Mouse (Mus musculus): ENCODE results near the gene Ptpro. TPM values are rescaled to one million over a fixed set of nuclear protein-coding genes. Genes with fewer than 3 reads are reported as not detected.
A peak's percentile ranks its signal among the peaks of the same experiment; 100 is the strongest.

Ptpro gene
- polyA plus RNA-seq, 1 experiment from 2014 or later: 3.7 TPM

GRCm38 (mm10) chr6:137294973-137295820 is 43.1 kb downstream of the Ptpro start:
- no peaks in the 10 kb centered on the region for H3K36me3 ChIP-seq
- H3K4me2 ChIP-seq: no peak overlapping the region
- 50% methylated on average over 20 of the region's 20 CpGs for WGBS
- no peak overlapping the region for H3K4me3 ChIP-seq
- no peaks in the 10 kb centered on the region for H3K27me3 ChIP-seq
- no peak overlapping the region for H3K27ac ChIP-seq
- no peaks in the 10 kb centered on the region for H3K9me3 ChIP-seq (replicated peaks)
- H3K9ac ChIP-seq: no peak overlapping the region
- peaks cover 6% of the 10 kb centered on the region; the same call in 1 of the 2 replicates for H3K4me1 ChIP-seq (replicated peaks)
- ATAC-seq (replicated peaks; ENCODE audit: insufficient number of reproducible peaks, insufficient read depth, low FRiP score, low read depth): no peak

DNA sequence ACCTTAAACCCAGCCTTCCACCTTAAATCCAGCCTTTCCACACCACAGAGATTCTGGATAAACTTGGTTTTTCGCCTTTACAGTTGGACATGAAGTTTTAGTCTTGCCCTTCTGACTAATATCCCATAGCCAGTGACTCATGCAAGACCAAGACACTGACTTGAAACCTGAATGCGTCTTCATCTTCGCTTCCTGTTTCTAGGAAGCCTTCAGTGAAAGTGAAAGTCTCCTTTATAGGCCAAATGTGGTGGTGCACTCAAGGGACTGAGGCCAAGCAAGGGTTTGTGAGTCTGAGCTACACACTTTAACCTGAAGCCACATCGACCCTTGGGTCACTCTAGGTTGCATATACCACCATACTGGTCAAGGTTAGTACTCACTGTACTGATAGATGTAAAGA is 50.4 kb downstream of the Ptpro start:
- no peak for ATAC-seq (replicated peaks; ENCODE audit: insufficient number of reproducible peaks, insufficient read depth, low FRiP score, low read depth)
- Histone ChIP-seq H3K9me3 (replicated peaks) (no peaks in the 10 kb centered on the region), H3K4me2 (no peak overlapping the region), H3K36me3 (no peaks in the 10 kb centered on the region), H3K27ac (no peak overlapping the region), H3K4me3 (no peak overlapping the region), H3K27me3 (no peaks in the 10 kb centered on the region), H3K9ac (no peak overlapping the region), H3K4me1 (replicated peaks) (no peaks in the 10 kb centered on the region)
- WGBS: 84% methylated on average over 4 of the region's 4 CpGs

DNA sequence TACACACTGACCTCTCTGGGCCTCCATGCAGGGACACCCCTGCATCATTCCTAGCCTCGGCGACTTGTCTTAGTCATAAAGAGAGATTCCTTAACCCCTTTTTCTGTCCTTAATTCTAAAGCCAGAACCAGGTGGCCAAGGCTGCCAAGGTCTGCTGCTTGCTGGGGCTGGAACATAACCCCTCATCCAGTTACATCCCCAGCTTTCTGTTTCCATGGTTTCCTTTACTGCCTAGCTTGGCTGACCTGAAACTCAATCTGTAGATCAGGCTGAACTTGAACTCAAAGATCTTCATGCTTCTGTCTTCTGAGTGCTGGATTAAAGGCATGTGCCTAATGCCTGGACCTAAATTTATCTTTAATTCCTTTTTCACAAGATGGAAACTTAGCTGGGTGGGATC is 51.7 kb downstream of the Ptpro start:
- no peaks in the 10 kb centered on the region for H3K27me3 ChIP-seq
- H3K9me3 ChIP-seq (replicated peaks): no peaks in the 10 kb centered on the region
- no peak overlapping the region for H3K9ac ChIP-seq
- no peak overlapping the region for H3K4me3 ChIP-seq
- H3K4me1 ChIP-seq (replicated peaks): no peaks in the 10 kb centered on the region
- H3K27ac ChIP-seq: no peak overlapping the region
- WGBS: 67% methylated on average over 2 of the region's 2 CpGs
- no peak for ATAC-seq (replicated peaks; ENCODE audit: insufficient number of reproducible peaks, insufficient read depth, low FRiP score, low read depth)
- no peaks in the 10 kb centered on the region for H3K36me3 ChIP-seq
- no peak overlapping the region for H3K4me2 ChIP-seq

DNA sequence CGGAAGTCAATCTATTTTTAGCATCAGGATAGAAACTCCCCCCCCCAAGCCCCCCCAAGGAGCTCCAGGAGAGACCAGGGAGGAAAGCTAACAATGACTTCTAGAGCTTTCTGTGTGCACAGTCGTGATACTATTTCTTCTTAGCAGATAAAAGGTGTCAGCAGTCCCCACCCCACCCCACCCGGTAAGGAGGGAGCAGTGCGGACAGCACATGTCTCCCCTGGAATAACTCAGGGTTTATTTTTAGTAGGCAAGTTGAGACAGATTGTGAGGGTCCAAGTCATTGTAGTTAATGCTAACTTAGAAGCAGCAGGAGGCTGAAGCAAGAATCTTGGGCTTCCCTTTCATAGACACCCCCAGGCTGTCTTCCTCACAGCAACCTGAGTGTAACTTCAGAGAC is 63.1 kb downstream of the Ptpro start:
- peak overlapping the region; percentile 79 for H3K27ac ChIP-seq
- no peaks in the 10 kb centered on the region for H3K9me3 ChIP-seq (replicated peaks)
- 12% methylated on average over 4 of the region's 4 CpGs for WGBS
- H3K4me1 ChIP-seq (replicated peaks): peaks cover 34% of the 10 kb centered on the region
- no peak overlapping the region for H3K4me3 ChIP-seq
- peak; percentile 36; the same call in 1 of the 2 replicates for ATAC-seq (replicated peaks; ENCODE audit: insufficient number of reproducible peaks, insufficient read depth, low FRiP score, low read depth)
- no peak overlapping the region for H3K9ac ChIP-seq
- no peaks in the 10 kb centered on the region for H3K27me3 ChIP-seq
- H3K4me2 ChIP-seq: 0 out of 2 replicates have a peak overlapping the region, but pooled peaks have one; percentile 18
- H3K36me3 ChIP-seq: no peaks in the 10 kb centered on the region

- 73% methylated on average over 6 of the region's 6 CpGs for WGBS
- Histone ChIP-seq H3K4me1 (replicated peaks) (peaks cover 34% of the 10 kb centered on the region), H3K36me3 (no peaks in the 10 kb centered on the region), H3K27me3 (no peaks in the 10 kb centered on the region), H3K27ac (no peak overlapping the region), H3K4me2 (no peak overlapping the region), H3K9me3 (replicated peaks) (no peaks in the 10 kb centered on the region), H3K9ac (no peak overlapping the region), H3K4me3 (no peak overlapping the region)
- ATAC-seq (replicated peaks; ENCODE audit: insufficient number of reproducible peaks, insufficient read depth, low FRiP score, low read depth): no peak
These were observed 64.2 kb downstream of the Ptpro start for GRCm38 (mm10) chr6:137316358-137316757.

DNA sequence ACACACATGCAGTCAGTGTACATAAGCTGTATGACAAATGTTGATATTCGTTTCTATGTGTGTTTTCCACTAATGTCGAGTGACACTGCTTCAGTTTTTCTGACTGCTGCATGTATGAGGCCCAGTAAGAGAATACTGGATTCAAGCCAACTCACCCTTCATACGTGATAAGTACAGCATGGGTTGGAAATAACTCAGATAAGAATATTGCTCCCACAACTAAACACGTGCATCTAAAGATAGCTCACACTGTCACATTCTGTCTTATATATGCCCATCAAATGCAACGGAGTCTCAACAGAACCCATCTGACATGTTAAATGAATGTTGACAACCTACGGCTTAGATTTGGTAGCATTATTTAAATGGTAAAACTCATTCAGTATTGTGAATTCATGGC is 65.4 kb downstream of the Ptpro start:
- no peak overlapping the region for H3K9ac ChIP-seq
- H3K4me2 ChIP-seq: no peak overlapping the region
- H3K27ac ChIP-seq: peak overlapping the region; percentile 64
- H3K36me3 ChIP-seq: no peaks in the 10 kb centered on the region
- no peaks in the 10 kb centered on the region for H3K27me3 ChIP-seq
- peaks cover 34% of the 10 kb centered on the region for H3K4me1 ChIP-seq (replicated peaks)
- H3K9me3 ChIP-seq (replicated peaks): no peaks in the 10 kb centered on the region
- no peak overlapping the region for H3K4me3 ChIP-seq
- ATAC-seq (replicated peaks; ENCODE audit: insufficient number of reproducible peaks, insufficient read depth, low FRiP score, low read depth): peak; percentile 67; the same call in 1 of the 2 replicates
- 27% methylated on average over 6 of the region's 6 CpGs for WGBS

GRCm38 (mm10) chr6:137318242-137318861 is 66.2 kb downstream of the Ptpro start:
- H3K36me3 ChIP-seq: no peaks in the 10 kb centered on the region
- no peaks in the 10 kb centered on the region for H3K27me3 ChIP-seq
- no peak overlapping the region for H3K4me2 ChIP-seq
- ATAC-seq (replicated peaks; ENCODE audit: insufficient number of reproducible peaks, insufficient read depth, low FRiP score, low read depth): no peak
- WGBS: 82% methylated on average over 12 of the region's 12 CpGs
- H3K9me3 ChIP-seq (replicated peaks): no peaks in the 10 kb centered on the region
- no peak overlapping the region for H3K4me3 ChIP-seq
- no peak overlapping the region for H3K9ac ChIP-seq
- H3K4me1 ChIP-seq (replicated peaks): peaks cover 34% of the 10 kb centered on the region
- H3K27ac ChIP-seq: peak overlapping the region; percentile 64; the same call in 1 of the 2 replicates

GRCm38 (mm10) chr6:137319658-137320057 is 67.5 kb downstream of the Ptpro start:
- H3K27me3 ChIP-seq: no peaks in the 10 kb centered on the region
- no peaks in the 10 kb centered on the region for H3K9me3 ChIP-seq (replicated peaks)
- 37% methylated on average over 1 of the region's 1 CpGs for WGBS
- ATAC-seq (replicated peaks; ENCODE audit: insufficient number of reproducible peaks, insufficient read depth, low FRiP score, low read depth): no peak
- H3K9ac ChIP-seq: no peak overlapping the region
- H3K27ac ChIP-seq: no peak overlapping the region
- H3K4me3 ChIP-seq: no peak overlapping the region
- no peaks in the 10 kb centered on the region for H3K36me3 ChIP-seq
- H3K4me1 ChIP-seq (replicated peaks): peaks cover 32% of the 10 kb centered on the region
- H3K4me2 ChIP-seq: no peak overlapping the region

DNA sequence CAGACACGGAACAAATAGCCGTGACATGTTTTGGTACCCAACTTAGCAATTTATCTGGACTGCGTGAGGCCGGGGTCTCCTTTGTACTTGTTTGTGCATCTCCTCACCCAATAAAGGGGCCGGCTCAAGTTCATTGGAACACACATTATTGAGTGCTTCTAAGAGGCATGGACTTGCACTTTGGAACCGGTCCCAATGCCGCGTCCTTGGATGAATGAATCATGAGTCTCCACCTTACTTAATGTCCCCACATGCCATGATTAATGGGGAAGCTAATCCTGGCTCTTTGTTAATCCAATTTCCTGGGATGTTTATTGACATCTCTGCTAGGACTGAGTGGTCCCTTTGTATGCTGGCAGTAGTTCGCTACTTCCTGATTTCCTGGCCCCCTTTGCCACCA is 75.6 kb downstream of the Ptpro start:
- Histone ChIP-seq H3K4me2 (no peak overlapping the region), H3K4me3 (no peak overlapping the region), H3K27me3 (no peaks in the 10 kb centered on the region), H3K36me3 (no peaks in the 10 kb centered on the region), H3K9me3 (replicated peaks) (no peaks in the 10 kb centered on the region), H3K9ac (no peak overlapping the region), H3K4me1 (replicated peaks) (no peaks in the 10 kb centered on the region), H3K27ac (no peak overlapping the region)
- ATAC-seq (replicated peaks; ENCODE audit: insufficient number of reproducible peaks, insufficient read depth, low FRiP score, low read depth): no peak
- WGBS: 82% methylated on average over 9 of the region's 9 CpGs

DNA sequence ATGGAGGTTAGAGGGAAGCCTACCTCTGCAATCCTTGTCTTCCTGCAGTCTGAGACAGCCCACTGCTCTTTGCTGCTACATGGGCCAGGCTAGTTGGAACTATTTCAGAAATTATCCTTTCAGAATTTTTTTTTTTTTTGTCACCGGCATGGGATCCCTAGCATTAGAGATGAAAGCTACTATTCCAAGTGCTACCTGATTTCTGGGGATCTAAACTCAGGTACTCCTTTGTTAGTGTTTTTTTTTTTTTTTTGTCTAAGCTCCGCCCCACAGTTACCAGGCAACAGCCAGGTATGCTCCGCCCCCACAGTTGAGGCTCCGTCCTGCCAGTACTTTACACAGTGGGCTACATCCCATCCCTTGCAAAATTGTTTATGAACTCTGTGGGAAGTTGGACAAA is 76.1 kb downstream of the Ptpro start:
- no peak overlapping the region for H3K4me3 ChIP-seq
- no peak for ATAC-seq (replicated peaks; ENCODE audit: insufficient number of reproducible peaks, insufficient read depth, low FRiP score, low read depth)
- H3K27ac ChIP-seq: no peak overlapping the region
- no peak overlapping the region for H3K9ac ChIP-seq
- H3K27me3 ChIP-seq: no peaks in the 10 kb centered on the region
- H3K9me3 ChIP-seq (replicated peaks): no peaks in the 10 kb centered on the region
- H3K36me3 ChIP-seq: no peaks in the 10 kb centered on the region
- no peaks in the 10 kb centered on the region for H3K4me1 ChIP-seq (replicated peaks)
- H3K4me2 ChIP-seq: no peak overlapping the region
- 76% methylated on average over 4 of the region's 4 CpGs for WGBS

- H3K9ac ChIP-seq: no peak overlapping the region
- H3K36me3 ChIP-seq: no peaks in the 10 kb centered on the region
- H3K4me2 ChIP-seq: no peak overlapping the region
- no peaks in the 10 kb centered on the region for H3K27me3 ChIP-seq
- WGBS: 79% methylated on average over 5 of the region's 5 CpGs
- H3K27ac ChIP-seq: no peak overlapping the region
- ATAC-seq (replicated peaks; ENCODE audit: insufficient number of reproducible peaks, insufficient read depth, low FRiP score, low read depth): no peak
- no peaks in the 10 kb centered on the region for H3K4me1 ChIP-seq (replicated peaks)
- H3K9me3 ChIP-seq (replicated peaks): no peaks in the 10 kb centered on the region
- no peak overlapping the region for H3K4me3 ChIP-seq
These were observed 78.7 kb downstream of the Ptpro start for GRCm38 (mm10) chr6:137330782-137331181.

- Histone ChIP-seq H3K27me3 (no peaks in the 10 kb centered on the region), H3K4me2 (no peak overlapping the region), H3K4me3 (no peak overlapping the region), H3K9me3 (replicated peaks) (no peaks in the 10 kb centered on the region), H3K4me1 (replicated peaks) (no peaks in the 10 kb centered on the region), H3K27ac (no peak overlapping the region), H3K36me3 (no peaks in the 10 kb centered on the region), H3K9ac (no peak overlapping the region)
- no peak for ATAC-seq (replicated peaks; ENCODE audit: insufficient number of reproducible peaks, insufficient read depth, low FRiP score, low read depth)
- WGBS: 75% methylated on average over 3 of the region's 3 CpGs
These were observed 79.7 kb downstream of the Ptpro start for GRCm38 (mm10) chr6:137331826-137332225.

Measured in heart, embryonic 15.5 days (tissue).